Mouse (Mus musculus) embryo, embryonic 11 days (tissue): ENCODE data around the gene Sod2.
"Not testable (repeated sequence)": the region's sequence is repeated elsewhere in the genome, so short reads cannot be mapped to it uniquely, and the experiment has no call there.

ENCODE experiments used
- DNase-seq: peaks from one replicate; pipeline ENCODE4 v3.0.0-alpha.2; 2015

The Sod2 gene

DNA sequence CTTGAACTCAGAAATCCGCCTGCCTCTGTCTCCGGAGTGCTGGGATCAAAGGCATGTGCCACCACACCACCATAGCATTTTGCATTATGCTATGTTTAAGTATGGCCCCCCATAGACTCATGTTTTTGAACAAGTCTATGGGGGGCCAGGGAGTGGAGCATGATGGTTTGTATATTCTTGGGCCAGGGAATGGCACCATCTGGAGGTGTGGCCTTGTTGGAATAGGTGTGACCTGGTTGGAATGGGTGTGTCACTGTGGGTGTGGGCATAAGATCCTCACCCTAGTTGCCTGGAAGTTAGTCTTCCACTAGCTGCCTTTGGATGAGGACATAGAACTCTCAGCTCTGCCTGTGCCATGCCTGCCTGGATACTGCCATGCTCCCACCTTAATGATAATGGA, at the start of gene Sod2:
Sod2 (plus strand) TSS at position 301 of the 400 bp plus-strand sequence.
- DNase-seq, result not testable (repeated sequence)

DNA sequence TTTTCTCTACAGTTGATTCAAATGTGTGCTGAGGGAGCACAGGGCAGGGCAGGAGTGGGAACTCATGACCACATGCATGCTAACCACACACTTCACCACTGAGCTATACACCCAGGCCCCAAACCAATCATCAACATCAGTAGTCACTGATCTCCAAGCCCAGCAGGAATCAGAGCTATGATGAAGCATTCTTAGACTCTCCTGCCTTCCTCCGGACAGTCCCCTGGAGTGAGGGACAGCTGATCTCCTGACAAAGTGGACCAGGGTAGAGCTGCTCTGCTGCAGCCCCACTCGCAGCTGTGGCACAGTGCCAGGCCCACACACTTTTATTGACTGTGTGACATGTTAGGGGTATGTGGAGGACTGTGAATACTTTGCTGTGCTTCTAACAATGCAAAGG, 47.3 kb upstream of the Sod2 start:
- DNase-seq, result not testable (repeated sequence)

DNA sequence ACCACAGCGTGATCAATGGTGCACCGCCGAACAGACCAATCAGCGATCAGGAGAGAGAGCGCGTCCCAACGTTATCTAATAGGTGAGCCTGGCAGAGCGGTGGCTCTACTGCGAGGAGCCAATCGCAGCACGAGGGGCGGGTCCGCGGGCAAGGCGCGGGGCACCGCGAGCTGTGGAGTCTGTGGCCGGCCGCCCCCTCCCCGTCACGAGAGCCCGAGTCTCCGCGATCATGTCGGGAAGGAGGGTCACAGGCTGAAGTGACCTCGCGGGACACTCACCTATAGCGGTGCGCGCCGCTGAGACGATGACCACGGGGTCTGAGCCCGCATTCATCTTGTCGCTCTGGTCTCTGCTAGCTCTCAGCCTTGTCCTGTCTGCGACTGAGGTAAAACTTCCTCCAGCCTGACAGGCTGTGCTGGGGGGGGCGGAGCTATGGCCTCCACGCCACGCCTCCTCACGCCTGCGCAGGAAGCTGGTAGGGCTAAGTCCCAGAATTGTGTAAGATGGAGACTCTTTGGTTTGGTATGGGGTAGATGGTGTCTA, 46.2 kb upstream of the Sod2 start, which contains the start of gene Acat2:
Acat2 (minus strand) TSS at position 417 of the 543 bp plus-strand sequence.
- DNase-seq, result peak; percentile 95

DNA sequence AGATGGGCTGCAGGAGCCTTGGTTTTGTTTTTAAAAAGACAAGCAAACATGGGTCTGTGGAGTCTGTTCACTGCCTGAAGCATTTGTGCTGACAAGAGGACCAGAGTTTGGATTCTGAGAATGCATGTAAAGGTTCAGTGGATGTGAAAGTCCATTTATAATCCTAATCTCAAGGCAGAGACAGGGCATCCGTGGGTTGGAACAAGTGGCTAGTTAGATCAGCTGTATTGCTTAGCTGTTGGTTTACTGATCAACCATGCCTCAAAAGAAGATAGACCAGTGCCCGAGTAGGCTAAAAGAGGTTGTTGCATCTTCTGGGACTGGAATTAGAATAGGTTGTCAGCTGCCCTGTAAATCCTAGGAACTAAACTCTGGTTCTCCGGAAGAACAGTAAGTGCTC, 43.2 kb upstream of the Sod2 start:
- no peak for DNase-seq

DNA sequence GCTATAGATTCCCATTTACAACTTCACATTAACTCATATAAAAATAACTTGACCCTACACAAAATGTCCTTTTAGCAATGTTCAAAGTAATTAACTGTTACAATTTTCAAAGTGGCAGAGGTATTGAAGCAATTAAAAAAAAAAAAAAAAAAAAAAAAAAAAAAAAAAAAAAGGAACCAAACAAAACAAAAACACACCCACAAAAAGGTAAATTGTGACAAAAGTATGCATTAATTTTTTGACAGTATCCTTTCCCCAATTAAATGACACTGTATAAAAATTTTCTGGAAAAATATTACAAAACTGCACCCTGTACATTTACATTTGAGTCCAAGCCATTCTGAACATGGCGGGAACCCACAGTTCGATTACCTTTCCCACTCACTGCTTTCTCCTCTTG, 39.5 kb upstream of the Sod2 start:
- DNase-seq, result no peak

DNA sequence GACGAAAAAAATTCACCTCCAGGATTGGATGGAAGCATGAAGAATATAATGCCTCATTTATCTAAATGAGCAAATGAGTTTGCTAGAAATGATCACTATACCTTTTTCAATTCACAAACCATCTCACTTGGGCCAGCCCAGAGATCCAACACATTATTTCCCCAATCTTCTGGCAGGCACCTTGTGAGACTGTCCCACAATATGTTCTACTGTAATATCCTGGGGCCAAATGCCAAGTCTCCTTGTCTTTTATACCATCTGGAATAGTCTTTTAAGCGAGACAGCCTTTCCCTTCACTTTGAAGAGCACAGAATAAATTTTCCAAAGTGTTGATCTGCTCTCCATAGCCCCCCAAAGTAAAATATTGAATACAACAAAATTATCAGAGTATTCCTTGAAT, 32.8 kb upstream of the Sod2 start:
- no peak for DNase-seq

DNA sequence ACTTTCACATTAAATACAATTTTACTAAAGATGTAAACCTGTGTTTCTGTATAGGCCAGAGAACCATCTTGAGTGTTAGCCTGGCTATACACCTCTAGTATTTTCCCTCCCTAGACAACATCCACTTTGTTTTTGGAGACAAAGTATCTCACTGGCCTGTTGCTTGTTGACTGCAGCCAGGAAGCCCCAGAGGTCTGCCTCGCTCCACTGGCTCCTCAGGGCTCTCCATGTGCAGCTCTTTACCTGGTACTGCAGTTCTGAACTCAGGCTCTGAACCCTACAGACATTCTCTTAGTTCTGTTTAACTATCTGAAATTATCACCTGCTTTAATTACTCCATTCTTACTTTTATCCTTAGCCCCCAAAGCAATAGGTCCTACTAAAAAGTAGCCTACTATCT, 28.1 kb upstream of the Sod2 start:
- no peak for DNase-seq

DNA sequence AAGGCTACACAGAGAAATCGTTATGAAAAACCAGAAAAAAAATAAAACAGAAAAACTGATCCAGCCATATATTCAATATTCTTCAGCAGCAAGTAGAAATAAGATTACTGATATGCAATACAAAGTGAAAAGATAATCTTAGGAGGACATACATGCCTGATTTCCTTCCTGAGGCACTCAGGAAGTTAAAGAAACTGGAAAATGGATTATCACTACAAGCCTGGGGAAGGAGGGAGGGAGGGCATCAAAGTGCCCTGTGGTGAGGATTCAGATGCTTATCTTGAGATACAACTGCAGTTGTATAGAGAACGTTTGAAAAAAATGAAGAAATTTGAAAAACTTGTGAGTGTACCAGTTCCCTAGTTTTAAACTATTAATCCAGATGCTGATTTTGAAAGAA, 22.7 kb upstream of the Sod2 start:
- DNase-seq, result no peak

DNA sequence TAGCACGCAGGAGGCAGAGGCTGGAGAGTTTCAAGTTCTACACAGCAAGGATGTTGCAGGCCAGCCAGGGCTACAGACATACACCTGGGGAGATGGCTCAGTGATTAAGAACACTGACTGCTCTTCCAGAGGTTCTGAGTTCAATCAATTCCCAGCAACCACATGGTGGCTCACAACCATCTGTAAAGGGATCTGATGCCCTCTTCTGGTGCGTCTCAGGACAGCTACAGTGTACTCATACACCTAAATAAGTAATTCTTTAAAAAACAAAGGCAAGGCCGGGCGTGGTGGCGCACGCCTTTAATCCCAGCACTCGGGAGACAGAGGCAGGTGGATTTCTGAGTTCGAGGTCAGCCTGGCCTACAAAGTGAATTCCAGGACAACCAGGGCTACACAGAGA, 18.6 kb upstream of the Sod2 start:
- DNase-seq, result not testable (repeated sequence)

DNA sequence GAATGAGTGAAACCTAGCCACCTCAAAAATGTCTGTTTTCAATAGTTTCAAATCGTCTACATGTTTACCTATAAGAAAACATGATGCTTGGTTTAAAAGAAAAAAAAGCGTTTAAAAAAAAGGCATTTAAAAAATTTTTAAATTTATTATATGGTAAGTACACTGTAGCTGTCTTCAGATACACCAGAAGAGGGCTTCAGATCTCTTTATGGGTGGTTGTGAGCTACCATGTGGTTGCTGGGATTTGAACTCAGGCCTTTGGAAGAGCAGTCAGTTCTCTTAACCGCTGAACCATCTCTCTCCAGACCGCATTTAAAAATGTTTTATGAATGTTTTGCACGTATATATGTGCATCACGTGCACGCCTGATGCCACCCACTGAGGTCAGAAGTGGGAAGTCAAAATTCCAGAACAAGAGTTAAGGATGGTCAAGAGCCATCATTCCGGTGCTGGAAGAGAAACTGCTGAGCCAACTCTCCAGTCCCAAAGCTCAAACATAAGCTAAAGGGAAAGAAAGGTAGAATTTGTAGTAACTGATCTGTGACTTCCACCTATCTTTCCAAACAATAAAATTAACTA, 16.0 kb upstream of the Sod2 start:
- no peak for DNase-seq

DNA sequence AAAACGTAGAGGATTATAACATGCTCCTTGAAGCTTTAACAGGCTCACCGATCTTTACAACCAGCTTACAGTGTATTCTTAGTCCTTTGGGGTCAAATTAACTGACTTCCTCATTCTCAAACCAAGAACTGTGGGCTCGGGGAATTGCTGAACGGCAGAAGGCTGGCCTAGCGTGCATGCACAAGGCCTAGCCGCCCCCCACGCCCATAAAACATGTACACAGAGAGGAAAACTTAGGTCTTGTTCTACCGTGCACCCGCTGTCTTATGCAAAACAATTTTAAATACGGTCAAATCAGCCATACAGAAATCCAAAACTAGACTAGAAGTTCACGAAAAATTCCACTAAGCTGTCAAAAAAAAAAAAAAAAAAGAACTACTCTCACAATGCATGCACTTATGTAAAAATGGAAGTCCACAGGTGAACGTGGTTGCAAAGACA, 15.4 kb upstream of the Sod2 start:
- peak; percentile 29 for DNase-seq

DNA sequence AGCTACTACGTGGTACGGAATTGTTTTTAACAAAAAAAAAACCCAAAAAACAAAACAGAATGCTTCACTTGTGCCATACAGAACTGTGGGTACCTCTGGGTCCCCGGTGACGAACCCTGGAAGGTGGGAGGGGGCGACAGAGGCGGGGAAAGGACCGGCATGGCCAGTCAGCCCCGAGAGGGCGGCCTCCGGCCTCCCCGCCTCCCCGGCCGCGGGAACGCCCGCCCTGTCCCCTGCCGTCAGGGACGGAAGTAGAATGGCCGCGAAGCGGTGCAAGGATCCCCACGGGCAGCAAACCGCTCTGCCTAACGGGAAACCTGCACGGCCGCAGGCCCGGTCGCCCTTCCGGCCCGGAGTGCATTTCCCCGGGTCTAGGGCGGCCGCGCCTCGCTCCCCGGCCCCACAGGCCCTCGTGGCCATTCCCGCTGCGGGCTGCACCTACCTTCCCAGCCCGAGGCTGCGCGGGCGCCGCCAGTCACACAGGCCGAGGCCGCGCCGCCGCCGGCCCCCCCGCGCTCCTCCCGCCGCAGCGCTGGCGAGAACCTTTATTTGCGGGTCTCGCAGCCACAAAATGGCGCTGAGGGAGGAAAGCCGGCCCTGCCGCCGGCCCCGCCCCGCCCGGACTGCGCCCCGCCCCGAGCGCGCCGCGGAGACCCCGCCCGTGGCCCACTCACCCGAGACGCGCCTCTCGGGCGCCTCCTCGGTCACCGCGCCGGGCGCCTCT, 14.8 kb upstream of the Sod2 start:
- DNase-seq, result peak; percentile 91

DNA sequence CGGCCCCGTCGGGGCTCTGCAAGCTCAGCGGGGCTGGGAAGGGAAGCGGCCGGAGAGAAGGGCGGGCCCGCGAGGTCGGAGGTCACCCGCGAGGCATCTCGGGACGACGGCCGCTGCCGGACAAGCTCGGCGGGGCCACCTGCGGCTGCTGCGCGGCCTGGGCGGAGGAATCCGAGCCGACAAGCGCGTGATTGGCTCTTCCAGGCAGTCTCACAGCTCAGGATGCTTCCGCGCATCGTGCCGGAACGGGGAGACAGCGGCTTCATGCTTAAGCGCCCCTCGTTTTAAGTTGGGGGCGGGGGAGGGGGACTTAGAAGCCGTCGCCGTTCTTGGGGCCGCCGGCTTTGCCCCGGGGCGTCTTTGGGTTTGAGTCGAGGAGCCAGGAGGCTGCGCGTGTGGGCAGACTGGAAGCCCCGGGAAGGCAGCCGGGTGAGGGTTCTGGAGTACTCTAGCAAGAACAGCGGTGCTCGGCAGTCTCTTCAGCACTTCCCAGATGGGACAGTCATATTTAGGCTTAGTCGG, 14.1 kb upstream of the Sod2 start:
- DNase-seq, result peak; percentile 98

DNA sequence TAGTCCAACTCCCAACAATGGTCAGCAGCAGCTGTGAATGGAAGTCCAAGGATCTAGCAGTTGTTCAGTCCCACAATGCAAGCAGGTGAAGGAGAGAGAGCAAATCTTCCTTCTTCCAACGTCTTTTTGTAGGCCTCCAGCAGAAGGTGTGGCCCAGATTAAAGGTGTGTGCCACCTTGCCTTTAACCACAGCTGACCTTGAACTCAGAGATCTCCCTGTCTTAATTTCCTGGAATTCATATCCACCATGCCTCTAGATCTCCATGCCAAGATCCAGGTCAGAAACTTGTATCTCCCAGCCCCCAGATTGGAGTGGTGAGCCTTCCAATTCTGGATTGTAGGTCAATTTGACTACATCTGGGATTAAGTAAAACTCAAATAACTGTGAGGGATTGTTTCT, 12.6 kb upstream of the Sod2 start, which contains the start of gene Wtap:
Wtap (minus strand) TSS at position 101 of the 400 bp plus-strand sequence.
- no peak for DNase-seq

DNA sequence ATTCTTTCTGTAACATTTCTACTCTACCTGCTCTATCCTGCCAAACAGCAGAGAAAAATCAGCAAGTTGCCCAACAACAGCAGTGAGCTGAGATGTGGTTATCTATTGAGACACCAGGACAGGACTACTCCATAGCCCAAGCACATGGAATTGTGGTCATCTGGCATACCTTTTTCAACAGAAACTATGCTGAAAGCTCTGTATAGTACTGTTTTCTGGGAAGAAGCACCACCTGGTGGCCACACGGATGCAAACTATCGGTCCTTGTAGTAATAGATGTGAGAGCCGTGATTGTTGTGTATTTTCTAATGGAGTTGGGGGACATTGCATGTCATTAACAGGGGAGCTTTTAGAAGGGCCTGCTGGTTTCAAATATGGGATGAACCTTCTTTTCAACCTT, 10.3 kb upstream of the Sod2 start:
- peak; percentile 58 for DNase-seq

DNA sequence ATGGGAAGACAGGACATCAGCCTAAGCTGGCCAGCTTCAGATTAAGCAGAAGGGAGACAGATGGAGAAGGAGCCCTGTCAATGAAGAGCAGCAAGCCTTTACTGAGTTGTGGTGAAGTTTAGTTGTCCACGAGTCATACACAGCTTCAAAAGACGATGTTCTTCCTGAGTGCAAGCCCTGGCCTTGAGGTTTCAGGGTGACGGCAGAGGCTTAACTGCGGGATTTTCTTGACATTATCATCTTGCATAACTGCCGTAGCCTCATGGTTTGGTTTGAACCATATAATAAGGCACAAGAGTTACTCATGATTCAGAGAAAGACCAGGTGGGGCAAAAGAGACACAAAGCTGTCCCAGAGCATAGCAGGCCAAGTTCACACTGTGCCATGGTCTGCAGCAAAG, 8.8 kb upstream of the Sod2 start:
- DNase-seq, result no peak

DNA sequence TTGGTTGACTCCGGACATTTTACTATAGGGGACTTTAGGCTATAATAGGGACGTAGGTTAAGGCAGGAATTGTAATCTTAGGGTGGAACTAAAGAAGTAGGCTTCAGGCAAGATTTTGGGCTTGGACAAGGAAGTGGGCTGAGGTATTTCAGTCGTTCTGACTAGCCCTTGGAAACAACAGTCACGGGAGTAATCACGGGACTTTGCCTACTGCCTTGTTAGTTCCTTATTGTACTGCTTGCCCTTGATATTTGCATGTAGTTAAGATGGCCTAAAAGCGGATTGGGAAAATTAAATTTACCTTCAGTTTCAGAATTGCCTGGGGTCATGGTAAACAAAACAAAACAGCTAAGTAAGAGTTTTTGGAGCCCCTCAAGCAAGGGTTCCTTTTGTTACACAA, 7.6 kb upstream of the Sod2 start:
- no peak for DNase-seq

DNA sequence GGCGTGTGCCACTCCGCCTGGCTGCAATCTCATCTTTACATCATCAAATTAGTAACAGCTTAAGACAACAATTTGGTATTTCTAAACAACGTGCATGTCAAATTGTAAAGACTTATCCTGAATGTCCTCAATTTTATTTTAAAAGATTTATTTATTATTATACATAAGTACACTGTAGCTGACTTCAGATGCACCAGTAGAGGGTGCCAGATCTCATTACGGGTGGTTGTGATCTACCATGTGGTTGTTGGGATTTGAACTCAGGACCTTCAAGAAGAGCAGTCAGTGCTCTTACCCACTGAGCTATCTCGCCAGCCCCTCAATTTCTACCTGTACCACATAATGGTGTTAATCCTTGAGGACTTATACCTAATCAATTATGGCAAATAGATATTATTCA, 4.4 kb upstream of the Sod2 start:
- DNase-seq, result not testable (repeated sequence)

DNA sequence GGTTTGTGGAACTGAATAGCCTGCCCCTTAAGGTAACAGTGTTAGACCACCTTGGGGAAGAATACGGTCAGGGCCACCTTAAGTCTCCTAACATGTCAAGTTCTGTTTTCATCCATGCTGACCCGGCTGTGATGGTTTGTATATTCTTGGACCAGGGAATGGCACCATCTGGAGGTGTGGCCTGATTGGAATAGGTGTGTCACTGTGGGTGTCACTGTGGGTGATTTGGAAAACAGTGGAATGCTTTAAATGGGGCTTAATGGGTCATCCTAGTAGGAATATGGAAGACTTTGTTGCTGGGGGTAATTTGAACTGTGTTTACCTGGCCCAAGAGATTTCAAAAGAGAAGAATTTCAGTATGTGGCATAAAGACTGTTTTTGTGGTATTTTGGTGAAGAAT, 2.2 kb upstream of the Sod2 start:
- not testable (repeated sequence) for DNase-seq

DNA sequence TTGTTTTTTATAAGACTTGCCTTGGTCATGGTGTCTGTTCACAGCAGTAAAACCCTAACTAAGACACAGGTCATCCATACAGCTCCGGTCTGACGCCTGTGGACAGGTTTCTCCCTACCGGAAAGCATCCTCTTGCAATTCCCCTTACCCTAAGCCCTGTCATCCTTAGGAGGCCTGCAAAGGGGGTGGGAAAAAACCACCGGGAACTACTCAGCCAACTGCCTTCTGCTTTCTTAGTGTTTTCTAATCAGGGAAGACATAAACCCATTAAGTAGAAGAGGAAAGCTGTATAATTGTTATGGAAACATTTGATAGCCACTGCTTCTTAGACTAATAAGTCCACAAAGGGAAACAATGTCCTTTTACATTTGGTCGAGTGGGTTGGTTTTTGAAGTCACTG, 338 bp downstream of the Sod2 start:
- peak; percentile 8 for DNase-seq

DNA sequence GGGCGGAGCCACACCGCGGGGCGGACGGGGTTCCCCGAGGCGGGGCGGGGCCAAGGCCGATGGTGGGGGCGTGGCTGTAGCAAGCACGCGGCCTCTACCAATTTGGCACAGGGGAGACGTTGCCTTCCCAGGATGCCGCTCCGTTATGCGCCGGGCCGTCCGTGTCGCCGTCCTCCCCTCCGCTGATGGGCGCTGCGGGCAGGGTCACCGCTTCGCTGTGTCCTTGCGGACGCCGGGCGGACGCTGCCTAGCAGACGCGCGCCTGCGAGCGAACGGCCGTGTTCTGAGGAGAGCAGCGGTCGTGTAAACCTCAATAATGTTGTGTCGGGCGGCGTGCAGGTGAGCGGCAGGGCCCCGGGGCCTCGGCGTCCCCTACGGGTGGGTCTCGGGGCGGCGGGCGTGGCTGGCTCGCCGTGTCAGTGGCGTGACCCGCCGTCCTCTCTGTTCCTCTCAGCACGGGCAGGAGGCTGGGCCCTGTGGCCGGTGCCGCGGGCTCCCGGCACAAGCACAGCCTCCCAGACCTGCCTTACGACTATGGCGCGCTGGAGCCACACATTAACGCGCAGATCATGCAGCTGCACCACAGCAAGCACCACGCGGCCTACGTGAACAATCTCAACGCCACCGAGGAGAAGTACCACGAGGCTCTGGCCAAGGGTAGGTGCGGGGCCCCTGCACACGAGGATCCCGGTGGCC, 1.2 kb downstream of the Sod2 start:
- peak; percentile 99 for DNase-seq

DNA sequence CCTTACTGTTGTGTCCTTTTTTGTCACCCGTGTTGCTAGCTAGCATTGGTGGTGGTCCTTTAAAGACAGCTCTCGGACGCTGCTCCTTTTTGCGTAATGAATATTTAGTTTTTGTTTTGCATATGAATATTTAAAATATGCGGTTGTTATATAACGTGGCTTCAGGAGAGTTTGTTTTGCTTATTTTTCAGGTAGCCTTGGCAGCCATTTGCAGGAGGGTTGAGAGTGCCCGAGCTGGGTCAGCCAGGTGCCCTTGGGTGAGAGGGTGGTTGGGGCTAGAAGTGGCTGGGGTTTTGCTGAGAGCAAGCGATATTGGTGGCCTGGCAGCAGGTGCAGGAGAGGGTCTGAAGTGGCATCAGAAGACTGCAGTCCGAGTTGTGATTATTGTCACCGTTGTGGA, 1.9 kb downstream of the Sod2 start:
- DNase-seq, result peak; percentile 17

DNA sequence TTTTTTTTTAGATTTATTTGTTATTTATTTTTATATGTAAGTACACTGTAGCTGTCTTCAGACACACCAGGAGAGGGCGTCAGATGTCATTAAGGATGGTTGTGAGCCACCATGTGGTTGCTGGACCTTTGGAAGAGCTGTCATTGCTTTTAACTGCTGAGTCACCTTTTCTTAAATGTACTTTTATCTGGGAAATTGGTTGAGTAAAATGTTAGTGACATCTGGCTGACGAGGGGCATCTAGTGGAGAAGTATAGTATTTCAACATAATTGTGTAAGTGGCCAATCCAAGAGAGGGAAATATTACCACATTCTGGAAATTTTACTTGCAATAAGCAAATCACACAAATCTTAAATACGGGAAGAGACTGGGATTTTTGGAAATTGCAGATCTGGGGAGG, 3.2 kb downstream of the Sod2 start:
- peak; percentile 58 for DNase-seq

DNA sequence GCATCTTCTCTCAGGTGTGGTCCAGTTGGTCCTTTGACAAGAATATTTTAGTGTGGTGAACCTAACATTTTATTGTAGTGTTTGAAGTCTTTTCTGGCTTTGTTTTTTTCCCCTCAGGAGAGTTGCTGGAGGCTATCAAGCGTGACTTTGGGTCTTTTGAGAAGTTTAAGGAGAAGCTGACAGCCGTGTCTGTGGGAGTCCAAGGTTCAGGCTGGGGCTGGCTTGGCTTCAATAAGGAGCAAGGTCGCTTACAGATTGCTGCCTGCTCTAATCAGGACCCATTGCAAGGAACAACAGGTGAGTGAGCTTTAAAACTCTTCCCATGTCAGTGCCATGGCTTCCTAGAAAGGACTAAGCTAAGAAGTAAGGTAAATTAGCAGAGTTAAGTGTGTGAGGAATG, 6.7 kb downstream of the Sod2 start:
- no peak for DNase-seq
